ENCODE assay signal across 8 mouse cellular contexts in the genomic region with DNA sequence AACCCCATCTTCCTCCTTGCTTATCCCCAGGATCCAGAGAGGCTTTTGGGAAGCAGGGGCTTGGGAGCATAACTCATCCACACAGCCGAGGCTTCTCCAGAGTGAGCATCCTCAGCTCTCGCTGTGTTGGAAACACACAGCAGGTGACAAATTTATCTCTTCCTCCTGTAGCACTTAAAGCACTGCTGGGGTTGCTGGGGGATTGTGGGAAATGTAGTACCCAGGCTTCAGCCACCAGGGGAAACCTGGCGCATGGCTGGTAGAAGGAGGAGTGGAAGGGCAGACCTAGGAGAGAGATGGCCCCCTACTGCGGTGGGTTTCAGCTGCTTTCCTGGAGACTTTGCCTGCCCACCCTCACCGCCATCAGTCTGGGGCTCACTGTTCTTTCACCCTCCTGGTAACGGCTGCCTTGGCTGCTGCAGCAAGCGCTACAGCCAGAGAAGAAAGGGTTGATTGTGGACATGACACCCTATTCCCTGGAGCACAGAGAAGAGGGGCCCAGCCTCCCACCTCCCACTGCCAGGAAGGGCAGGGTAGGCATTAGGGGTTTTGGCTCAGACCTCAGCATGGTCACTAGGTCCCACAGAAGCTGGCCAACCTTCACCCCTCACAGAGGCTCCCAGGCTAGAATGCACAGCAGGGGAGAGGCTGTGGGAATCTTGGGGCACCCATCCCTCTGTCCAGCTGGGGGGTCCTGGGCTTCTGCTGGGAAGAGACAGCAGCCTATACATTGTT. TPM values are rescaled to one million over a fixed set of nuclear protein-coding genes. Genes with fewer than 3 reads are reported as not detected.
A peak's percentile ranks its signal among the peaks of the same experiment; 100 is the strongest.
DNase-seq lines count a peak whose midpoint lies in the region; ATAC-seq and TF ChIP-seq lines count a peak whose summit lies in the region.

No protein-coding gene starts in this region.

- H3K79me2 ChIP-seq in MEL (ENCODE audit: control insufficient read depth, insufficient read depth, low read length, poor library complexity), result no peaks in the 10 kb centered on the region

- peak; percentile 38; the same call in 1 of the 2 replicates for ATAC-seq in heart, embryonic 12.5 days (ENCODE audit: insufficient number of reproducible peaks, low FRiP score)
- peak; percentile 91 for ATAC-seq in forebrain, postnatal 0 days

- H3K27ac ChIP-seq in heart, embryonic 12.5 days (ENCODE audit: poor library complexity, severe bottlenecking), result no peak overlapping the region
- no peak overlapping the region for H3K27ac ChIP-seq in MEL (ENCODE audit: control insufficient read depth, low read depth, low read length)
- H3K27ac ChIP-seq in forebrain, postnatal 0 days (ENCODE audit: low read depth, low read length), result no peak overlapping the region; the same call in 1 of the 2 replicates

- WGBS in heart, embryonic 12.5 days, result 33% methylated on average over 7 of the region's 7 CpGs
- 23% methylated on average over 7 of the region's 7 CpGs for WGBS in forebrain, postnatal 0 days

- H3K4me1 ChIP-seq in heart, embryonic 12.5 days (replicated peaks), result peaks cover 29% of the 10 kb centered on the region
- H3K4me1 ChIP-seq in MEL (ENCODE audit: control insufficient read depth in 1 of 2, insufficient read depth in 2 of 2, low read length in 2 of 2), result no peaks in the 10 kb centered on the region
- no peaks in the 10 kb centered on the region; the same call in 1 of the 2 replicates for H3K4me1 ChIP-seq in forebrain, postnatal 0 days (ENCODE audit: insufficient read depth)

- H3K27me3 ChIP-seq in heart, embryonic 12.5 days (replicated peaks), result no peaks in the 10 kb centered on the region
- peaks cover 6 to 7% of the 10 kb centered on the region in 2 experiments for H3K27me3 ChIP-seq in MEL (ENCODE audit: control insufficient read depth in 1 of 2, insufficient read depth in 2 of 2, low read length in 2 of 2)
- no peaks in the 10 kb centered on the region for H3K27me3 ChIP-seq in forebrain, postnatal 0 days (ENCODE audit: insufficient read depth, low read length)

- H3K36me3 ChIP-seq in heart, embryonic 12.5 days, result no peaks in the 10 kb centered on the region
- no peaks in the 10 kb centered on the region for H3K36me3 ChIP-seq in MEL (ENCODE audit: control insufficient read depth in 1 of 2, insufficient read depth in 2 of 2, low read length in 2 of 2)
- H3K36me3 ChIP-seq in forebrain, postnatal 0 days (ENCODE audit: insufficient read depth), result no peaks in the 10 kb centered on the region

- H3K9ac ChIP-seq in heart, embryonic 12.5 days, result no peak overlapping the region
- no peak overlapping the region for H3K9ac ChIP-seq in MEL (ENCODE audit: control insufficient read depth, low read depth, low read length, poor library complexity, severe bottlenecking)
- no peak overlapping the region for H3K9ac ChIP-seq in forebrain, postnatal 0 days

- DNase-seq in heart, postnatal 4 days, result no peak
- peak; percentile 44 for DNase-seq in MEL (ENCODE audit: low read depth, low spot score)
- DNase-seq in forebrain, postnatal 0 days, result peak; percentile 71
- DNase-seq in mesoderm, embryonic 11.5 days (ENCODE audit: low read depth, low spot score), result peak; percentile 57
- DNase-seq in c-Kit-positive CD71-positive TER-119-positive erythroid progenitor cells, embryonic 14.5 days (ENCODE audit: low spot score), result no peak
- DNase-seq in ovary, postnatal 36 days (ENCODE audit: low spot score), result no peak
- DNase-seq in adrenal gland, adult 8-10 months, result no peak

- TF ChIP-seq CTCF in MEL (IDR thresholded peaks at IDR 0.05 in 2 of 3, conservative IDR thresholded peaks at IDR 0.05 in 1 of 3; ENCODE audit: control insufficient read depth in 1 of 3, insufficient read depth in 1 of 3, low read depth in 2 of 3, low read length in 3 of 3, poor library complexity in 1 of 3, severe bottlenecking in 1 of 3), result peak in 1 of 3 experiments; percentile 36; a peak in 2 of 6 replicates
- TF ChIP-seq CTCF in forebrain, postnatal 0 days (IDR thresholded peaks at IDR 0.05; ENCODE audit: low read depth), result peak; percentile 74

- no peak for TF ChIP-seq RAD21 in MEL (IDR thresholded peaks at IDR 0.05; ENCODE audit: low read depth, low read length)

- no peak overlapping the region for H3K4me3 ChIP-seq in heart, embryonic 12.5 days
- H3K4me3 ChIP-seq in MEL (ENCODE audit: control insufficient read depth in 1 of 2, insufficient read depth in 1 of 2, low read depth in 2 of 2, low read length in 2 of 2), result no peak overlapping the region
- H3K4me3 ChIP-seq in forebrain, postnatal 0 days (ENCODE audit: low read depth, low read length), result peak overlapping the region; percentile 12; the same call in 1 of the 2 replicates

- no peak overlapping the region for H3K4me2 ChIP-seq in heart, embryonic 12.5 days
- H3K4me2 ChIP-seq in forebrain, postnatal 0 days (ENCODE audit: low read depth), result peak overlapping the region; percentile 37

- no peak for TF ChIP-seq POLR2A in MEL (IDR thresholded peaks at IDR 0.05; ENCODE audit: control insufficient read depth in 1 of 2, insufficient read depth in 1 of 2, low read depth in 1 of 2, low read length in 2 of 2, poor library complexity in 1 of 2)

- H3K9me3 ChIP-seq in heart, embryonic 12.5 days (replicated peaks), result no peaks in the 10 kb centered on the region
- no peaks in the 10 kb centered on the region for H3K9me3 ChIP-seq in MEL (replicated peaks; ENCODE audit: insufficient read depth, low read length)
- no peaks in the 10 kb centered on the region for H3K9me3 ChIP-seq in forebrain, postnatal 0 days (ENCODE audit: low read length)

- no peak for TF ChIP-seq EP300 in MEL (IDR thresholded peaks at IDR 0.05; ENCODE audit: low read depth in 1 of 2, low read length in 2 of 2)

TF ChIP-seq in MEL, 35 proteins besides CTCF, POLR2A, EP300 and RAD21:
- TF ChIP-seq NRF1 (IDR thresholded peaks at IDR 0.05; ENCODE audit: insufficient read depth, low read depth, low read length, poor library complexity, severe bottlenecking) (0 out of 2 replicates have a peak, but pooled peaks have one; percentile 18), SIN3A (IDR thresholded peaks at IDR 0.05; ENCODE audit: low read length) (no peak), MAZ (IDR thresholded peaks at IDR 0.05; ENCODE audit: low read depth, low read length) (no peak), USF2 (IDR thresholded peaks at IDR 0.05; ENCODE audit: borderline replicate concordance in 1 of 2, insufficient read depth in 1 of 2, low read depth in 1 of 2, low read length in 2 of 2) (no peak), TCF12 (IDR thresholded peaks at IDR 0.05; ENCODE audit: low read depth, low read length) (no peak), ZMIZ1 (IDR thresholded peaks at IDR 0.05; ENCODE audit: low read depth, low read length) (no peak), HCFC1 (IDR thresholded peaks at IDR 0.05; ENCODE audit: low read depth, low read length) (peak; percentile 84), E2F4 (IDR thresholded peaks at IDR 0.05; ENCODE audit: borderline replicate concordance, low read depth, low read length) (no peak), JUND (IDR thresholded peaks at IDR 0.05; ENCODE audit: low read depth, low read length) (no peak), MXI1 (IDR thresholded peaks at IDR 0.05; ENCODE audit: low read depth, low read length) (no peak), GABPA (IDR thresholded peaks at IDR 0.05; ENCODE audit: low read depth, low read length) (no peak)

RNA-seq across cellular contexts. Expression of a gene that starts 3.1 kb away (rescaled TPM):
- 2.5 and 2.7 TPM in 2 replicates for polyA plus RNA-seq in heart, embryonic 12.5 days (2016; fragmentation: Nextera tagmentation; extraction: Ambion mirVana)
- total RNA-seq in heart, postnatal 4 days (2021), result 10 to 100 TPM; 14.5 to 15.0 TPM
- not detected in 2 replicates for total RNA-seq in MEL (2012; rRNA removed)
- not detected for polyA plus RNA-seq in MEL (2012; ENCODE audit: insufficient read depth in 1 of 2, insufficient read length in 2 of 2, low read depth in 1 of 2, low replicate concordance in 2 of 2, missing spikeins in 1 of 2)
- 1.8 and 2.4 TPM in 2 replicates for total RNA-seq in forebrain, postnatal 0 days (2014; rRNA removed)
- 3.8 and 5.0 TPM in 2 replicates for polyA plus RNA-seq in forebrain, postnatal 0 days (2015; fragmentation: Nextera tagmentation; extraction: Ambion mirVana)
- 100 to 1,000 TPM in 1 of 4 experiments, 10 to 100 TPM in 3; 40.0 to 103 (median 53.5) TPM for total RNA-seq in adrenal gland, adult 8-10 months (2022)

RNA-seq across cellular contexts. Expression of a gene that starts 16.5 kb away (rescaled TPM):
- 0.22 and 0.66 TPM in 2 replicates for polyA plus RNA-seq in heart, embryonic 12.5 days (2016; fragmentation: Nextera tagmentation; extraction: Ambion mirVana)
- under 1 TPM; 0.16 to 0.29 TPM for total RNA-seq in heart, postnatal 4 days (2021)
- 0.23 and 0.27 TPM in 2 replicates for total RNA-seq in MEL (2012; rRNA removed)
- polyA plus RNA-seq in MEL (2012; ENCODE audit: insufficient read depth in 1 of 2, insufficient read length in 2 of 2, low read depth in 1 of 2, low replicate concordance in 2 of 2, missing spikeins in 1 of 2), result under 1 TPM in 1 of 2 experiments, not detected in 1; 0.53 TPM
- total RNA-seq in forebrain, postnatal 0 days (2014; rRNA removed), result 2.9 and 5.1 TPM in 2 replicates
- polyA plus RNA-seq in forebrain, postnatal 0 days (2015; fragmentation: Nextera tagmentation; extraction: Ambion mirVana), result 1.8 and 2.4 TPM in 2 replicates
- total RNA-seq in adrenal gland, adult 8-10 months (2022), result 1 to 10 TPM; 1.0 to 2.2 (median 1.4) TPM

Comparison
In these comparisons a context has a peak if more than half of its experiments do, and no peak if none do; other contexts are left out.
1. DNase-seq: peak in MEL (single experiment), forebrain, postnatal 0 days (single experiment) and mesoderm, embryonic 11.5 days (single experiment); none in heart, postnatal 4 days (single experiment), c-Kit-positive CD71-positive TER-119-positive erythroid progenitor cells, embryonic 14.5 days (single experiment), ovary, postnatal 36 days (single experiment) and adrenal gland, adult 8-10 months (single experiment).